Mouse (Mus musculus) neural tube, embryonic 14.5 days (tissue): ENCODE measurements at regions not wholly inside any gene's neighbourhood (a gene's known extent, or its start where the extent isn't known, plus 50 kb on each side); places are given as distances from the start of the nearest gene placed in this dataset.

Experiments used
- ATAC-seq: fragments of 200-750 bp; cut with Nextera tagmentation; 2 replicates; pipeline ENCODE4 v1.8.0; 2017; ENCODE audit warnings: low read depth, mild to moderate bottlenecking, moderate TSS enrichment, moderate library complexity
- H3K27ac ChIP-seq: fragments of 300-500 bp; sonication (generic); 2 replicates; pipeline ENCODE4 v1.5.1; 2014; ENCODE audit warnings: low read depth, mild to moderate bottlenecking, control low read depth, low read length, moderate library complexity, mixed read lengths
- H3K27me3 ChIP-seq: fragments of 300-500 bp; sonication (generic); 2 replicates; pipeline ENCODE4 v1.6.1; 2014; ENCODE audit warnings: low read length; ENCODE audit not compliant: control insufficient read depth, insufficient read depth
- H3K36me3 ChIP-seq: fragments of 300-500 bp; sonication (generic); 2 replicates; pipeline ENCODE4 v1.6.1; 2014; ENCODE audit warnings: low read length, mixed read lengths; ENCODE audit not compliant: control insufficient read depth, insufficient read depth
- H3K4me1 ChIP-seq: fragments of 300-500 bp; sonication (generic); 2 replicates; pipeline ENCODE4 v1.6.1; 2014; ENCODE audit warnings: low read length; ENCODE audit not compliant: control insufficient read depth, insufficient read depth
- H3K4me2 ChIP-seq: fragments of 300-500 bp; sonication (generic); 2 replicates; pipeline ENCODE4 v1.6.1; 2014; ENCODE audit warnings: mild to moderate bottlenecking, low read depth, low read length, control low read depth
- H3K4me3 ChIP-seq: fragments of 300-500 bp; sonication (generic); 2 replicates; pipeline ENCODE4 v1.5.1; 2014; ENCODE audit warnings: low read depth, low read length, control low read depth, mixed read lengths
- H3K9ac ChIP-seq: fragments of 300-500 bp; sonication (generic); replicated peaks from 2 replicates; pipeline ENCODE4 v1.6.1; 2014; ENCODE audit warnings: low read depth, mild to moderate bottlenecking, control low read depth, low read length, mixed read lengths
- H3K9me3 ChIP-seq: fragments of 300-500 bp; sonication (generic); 2 replicates; pipeline ENCODE4 v1.6.1; 2016; ENCODE audit warnings: low read length; ENCODE audit not compliant: control insufficient read depth
- WGBS: fragments of 180-500 bp; shearing (Covaris S2); extraction: QIAGEN DNeasy Blood & Tissue Kit; methylation state at CpG from one replicate; pipeline ENCODE4 v1.1.7; 2014; 5-methylcytosine and 5-hydroxymethylcytosine counted together

- Histone ChIP-seq H3K27ac (no peak overlapping the region), H3K4me2 (no peak overlapping the region), H3K9ac (no peak overlapping the region), H3K27me3 (no peaks in the 10 kb centered on the region), H3K36me3 (no peaks in the 10 kb centered on the region), H3K9me3 (no peaks in the 10 kb centered on the region), H3K4me1 (peaks cover 9% of the 10 kb centered on the region; the same call in 1 of the 2 replicates), H3K4me3 (no peak overlapping the region)
- WGBS = 17% methylated on average over 3 of the region's 3 CpGs
- ATAC-seq = peak; percentile 61; the same call in 1 of the 2 replicates
Observed at GRCm38 (mm10) chr5:146684429-146684828, 99.4 kb upstream of the Gpr12 start.

- Histone ChIP-seq H3K27ac (peak overlapping the region; percentile 28; the same call in 1 of the 2 replicates), H3K9me3 (no peaks in the 10 kb centered on the region), H3K4me3 (no peak overlapping the region), H3K36me3 (no peaks in the 10 kb centered on the region), H3K4me2 (no peak overlapping the region), H3K27me3 (no peaks in the 10 kb centered on the region), H3K9ac (no peak overlapping the region), H3K4me1 (peaks cover 9% of the 10 kb centered on the region; the same call in 1 of the 2 replicates)
- 14% methylated on average over 8 of the region's 8 CpGs for WGBS
- ATAC-seq = no peak
Observed at GRCm38 (mm10) chr5:146683554-146683953, 98.5 kb upstream of the Gpr12 start.

GRCm38 (mm10) chr5:146682893-146683292 is 97.9 kb upstream of the Gpr12 start:
- no peak for ATAC-seq
- no peak overlapping the region for H3K4me3 ChIP-seq
- H3K9ac ChIP-seq = no peak overlapping the region
- no peaks in the 10 kb centered on the region for H3K36me3 ChIP-seq
- peaks cover 9% of the 10 kb centered on the region; the same call in 1 of the 2 replicates for H3K4me1 ChIP-seq
- no peak overlapping the region for H3K27ac ChIP-seq
- no peaks in the 10 kb centered on the region for H3K9me3 ChIP-seq
- WGBS = 18% methylated on average over 5 of the region's 5 CpGs
- no peak overlapping the region for H3K4me2 ChIP-seq
- H3K27me3 ChIP-seq = no peaks in the 10 kb centered on the region

GRCm38 (mm10) chr5:146681512-146681911 is 96.5 kb upstream of the Gpr12 start:
- H3K27ac ChIP-seq = no peak overlapping the region
- no peak overlapping the region for H3K9ac ChIP-seq
- 70% methylated on average over 9 of the region's 9 CpGs for WGBS
- H3K9me3 ChIP-seq = no peaks in the 10 kb centered on the region
- H3K27me3 ChIP-seq = no peaks in the 10 kb centered on the region
- H3K4me3 ChIP-seq = no peak overlapping the region
- ATAC-seq = no peak
- H3K36me3 ChIP-seq = no peaks in the 10 kb centered on the region
- H3K4me2 ChIP-seq = no peak overlapping the region
- peaks cover 9% of the 10 kb centered on the region; the same call in 1 of the 2 replicates for H3K4me1 ChIP-seq

- no peaks in the 10 kb centered on the region for H3K27me3 ChIP-seq
- 67% methylated on average over 6 of the region's 6 CpGs for WGBS
- H3K4me3 ChIP-seq = no peak overlapping the region
- peaks cover 9% of the 10 kb centered on the region; the same call in 1 of the 2 replicates for H3K4me1 ChIP-seq
- H3K9me3 ChIP-seq = no peaks in the 10 kb centered on the region
- H3K9ac ChIP-seq = no peak overlapping the region
- no peak overlapping the region for H3K27ac ChIP-seq
- no peak for ATAC-seq
- no peaks in the 10 kb centered on the region for H3K36me3 ChIP-seq
- H3K4me2 ChIP-seq = no peak overlapping the region
Observed at GRCm38 (mm10) chr5:146679198-146679681, 94.2 kb upstream of the Gpr12 start.

- 74% methylated on average over 10 of the region's 10 CpGs for WGBS
- Histone ChIP-seq H3K9ac (no peak overlapping the region), H3K4me3 (no peak overlapping the region), H3K27ac (no peak overlapping the region), H3K4me1 (peaks cover 9% of the 10 kb centered on the region; the same call in 1 of the 2 replicates), H3K4me2 (no peak overlapping the region), H3K9me3 (no peaks in the 10 kb centered on the region), H3K36me3 (no peaks in the 10 kb centered on the region), H3K27me3 (no peaks in the 10 kb centered on the region)
- no peak for ATAC-seq
Observed at GRCm38 (mm10) chr5:146678775-146679170, 93.7 kb upstream of the Gpr12 start.

GRCm38 (mm10) chr5:146678049-146678774 is 93.2 kb upstream of the Gpr12 start:
- Histone ChIP-seq H3K9me3 (no peaks in the 10 kb centered on the region), H3K4me3 (no peak overlapping the region), H3K9ac (no peak overlapping the region), H3K4me2 (no peak overlapping the region), H3K36me3 (no peaks in the 10 kb centered on the region), H3K4me1 (peaks cover 6% of the 10 kb centered on the region; the same call in 1 of the 2 replicates), H3K27ac (no peak overlapping the region), H3K27me3 (no peaks in the 10 kb centered on the region)
- WGBS = 19% methylated on average over 13 of the region's 13 CpGs
- no peak for ATAC-seq

- H3K27ac ChIP-seq = no peak overlapping the region
Observed at GRCm38 (mm10) chr5:146677151-146677515, 92.1 kb upstream of the Gpr12 start.

GRCm38 (mm10) chr5:146676470-146677150 is 91.6 kb upstream of the Gpr12 start:
- Histone ChIP-seq H3K9me3 (no peaks in the 10 kb centered on the region), H3K9ac (no peak overlapping the region), H3K4me1 (peaks cover 3% of the 10 kb centered on the region; the same call in 1 of the 2 replicates), H3K27ac (no peak overlapping the region), H3K27me3 (no peaks in the 10 kb centered on the region), H3K36me3 (no peaks in the 10 kb centered on the region), H3K4me3 (no peak overlapping the region), H3K4me2 (no peak overlapping the region)
- no peak for ATAC-seq
- 42% methylated on average over 12 of the region's 12 CpGs for WGBS

More at GRCm38 (mm10) chr5:146677151-146677515, 92.1 kb upstream of the Gpr12 start:
- WGBS = 67% methylated on average over 8 of the region's 8 CpGs
- no peak for ATAC-seq
- Histone ChIP-seq H3K27me3 (no peaks in the 10 kb centered on the region), H3K36me3 (no peaks in the 10 kb centered on the region), H3K4me2 (no peak overlapping the region), H3K9me3 (no peaks in the 10 kb centered on the region), H3K4me1 (peaks cover 3% of the 10 kb centered on the region; the same call in 1 of the 2 replicates), H3K9ac (no peak overlapping the region), H3K4me3 (no peak overlapping the region)
